Mouse (Mus musculus) Patski (cell line): ENCODE results near the gene Gtf2f1. TPM values are rescaled to one million over a fixed set of nuclear protein-coding genes. Genes with fewer than 3 reads are reported as not detected.

Experiments
- ATAC-seq: fragments of 100-300 bp; one replicate; pipeline ENCODE4 v1.8.0; 2021
- CTCF ChIA-PET: fragments of 350-600 bp; sonication (Branson Sonifier 250); formaldehyde crosslinking; loops from one replicate; lab custom pipeline; 2022; ENCODE audit warnings: inconsistent platforms; lab: Charles Lee
- POLR2A ChIA-PET: fragments of 350-600 bp; sonication (Branson Sonifier 250); formaldehyde crosslinking; loops from one replicate; lab custom pipeline; 2022; ENCODE audit warnings: antibody characterized with exemption, inconsistent platforms; lab: Charles Lee
- DNase-seq: peaks from one replicate; pipeline ENCODE4 v3.0.0-alpha.2; 2011; ENCODE audit warnings: low read depth, low spot score
- H3K27me3 ChIP-seq: fragments of 371-371 bp; one replicate; pipeline ENCODE4 v1.5.1; 2021
- CTCF ChIP-seq: fragments of 100-300 bp; IDR thresholded peaks from one replicate; pipeline ENCODE4 v1.5.1; 2021
- in situ Hi-C: fragments of 300-500 bp; cut with MboI; formaldehyde crosslinking; loops from 3 replicates; pipeline ENCODE4 v1.11.1; 2018; ENCODE audit warnings: low pct_unique_long_range_greater_than_20kb, mixed read lengths
- polyA plus RNA-seq: library from polyadenylated mRNA; unstranded; gene quantifications from one replicate; pipeline ENCODE4 v1.2.3, GENCODE M21; 2021

Gtf2f1 gene
- polyA plus RNA-seq, 1 experiment from 2014 or later, result 104 TPM

GRCm38 (mm10) chr17:56989467-56990114 is 21.5 kb downstream of the Gtf2f1 start:
- no peak for TF ChIP-seq CTCF
- no peaks in the 10 kb centered on the region for H3K27me3 ChIP-seq
- ATAC-seq (peak; percentile 90), DNase-seq (no peak)
- CTCF ChIA-PET, result interaction anchor here (1.0 to 2.4 kb wide), 3 partner anchors 14 to 179 kb away, joined by 3 to 10 read pairs (median 3); no protein-coding TSS in a partner anchor
- POLR2A ChIA-PET, result interaction anchor here (0.5 to 1.4 kb wide), 3 partner anchors 10 to 61 kb away, joined by 3 read pairs; no protein-coding TSS in a partner anchor
- in situ Hi-C loops, result loop anchor here (10.0 kb wide), 1 partner anchor 345 kb away; no protein-coding TSS in a partner anchor

- in situ Hi-C loops, result no loop called here
- ChIA-PET POLR2A (interaction anchor here (0.5 to 0.6 kb wide), 2 partner anchors 22 to 62 kb away, joined by 3 to 4 read pairs; no protein-coding TSS in a partner anchor), CTCF (interaction anchor here (1.0 to 2.4 kb wide), 3 partner anchors 14 to 178 kb away, joined by 3 to 10 read pairs (median 3); no protein-coding TSS in a partner anchor)
Measured at GRCm38 (mm10) chr17:56988921-56989430, 22.1 kb downstream of the Gtf2f1 start.

GRCm38 (mm10) chr17:56988441-56988840 is 22.6 kb downstream of the Gtf2f1 start:
- CTCF ChIA-PET, result no interaction called here
- ATAC-seq (no peak), DNase-seq (no peak)
- H3K27me3 ChIP-seq, result no peaks in the 10 kb centered on the region
- POLR2A ChIA-PET, result interaction anchor here (0.6 kb wide), 1 partner anchor 22 kb away, joined by 4 read pairs; no protein-coding TSS in a partner anchor
- in situ Hi-C loops, result no loop called here
- TF ChIP-seq CTCF, result no peak

More at GRCm38 (mm10) chr17:56988921-56989430, 22.1 kb downstream of the Gtf2f1 start:
- ATAC-seq, result no peak
- H3K27me3 ChIP-seq, result no peaks in the 10 kb centered on the region
- no peak for DNase-seq
- TF ChIP-seq CTCF, result no peak

- in situ Hi-C loops, result no loop called here
- no peaks in the 10 kb centered on the region for H3K27me3 ChIP-seq
- ChIA-PET POLR2A (no interaction called here), CTCF (interaction anchor here (1.4 kb wide), 1 partner anchor 11 kb away, joined by 3 read pairs; no protein-coding TSS in a partner anchor)
- no peak for ATAC-seq
- no peak for TF ChIP-seq CTCF
- no peak for DNase-seq
Measured at GRCm38 (mm10) chr17:56986105-56986805, 24.8 kb downstream of the Gtf2f1 start.

DNA sequence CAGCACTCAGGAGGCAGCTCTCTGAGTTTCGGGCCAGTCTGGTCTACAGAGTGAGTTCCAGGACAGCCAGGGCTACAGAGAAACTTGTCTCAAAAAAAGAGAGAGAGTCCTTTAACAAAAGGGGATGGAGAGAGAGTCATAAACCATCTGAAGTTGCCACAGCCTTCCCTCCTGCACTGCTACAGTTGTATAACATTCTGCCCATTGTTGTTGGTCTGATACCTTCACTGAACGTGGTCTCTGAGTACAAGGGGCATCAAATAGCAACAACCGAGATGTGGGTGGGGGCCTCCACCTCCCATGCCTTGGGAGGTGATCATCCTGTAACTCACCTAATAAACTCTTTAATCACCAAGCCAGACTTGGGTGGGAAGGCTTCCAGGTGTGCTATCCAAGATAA is 25.4 kb downstream of the Gtf2f1 start:
- DNase-seq, result no peak
- in situ Hi-C loops, result no loop called here
- POLR2A ChIA-PET, result no interaction called here
- no peaks in the 10 kb centered on the region for H3K27me3 ChIP-seq
- ATAC-seq, result no peak
- CTCF ChIA-PET, result no interaction called here
- no peak for TF ChIP-seq CTCF

- H3K27me3 ChIP-seq, result no peaks in the 10 kb centered on the region
- in situ Hi-C loops, result no loop called here
- POLR2A ChIA-PET, result no interaction called here
- ATAC-seq (no peak), DNase-seq (no peak)
- no peak for TF ChIP-seq CTCF
- CTCF ChIA-PET, result no interaction called here
Measured at GRCm38 (mm10) chr17:56984886-56985285, 26.2 kb downstream of the Gtf2f1 start.

DNA sequence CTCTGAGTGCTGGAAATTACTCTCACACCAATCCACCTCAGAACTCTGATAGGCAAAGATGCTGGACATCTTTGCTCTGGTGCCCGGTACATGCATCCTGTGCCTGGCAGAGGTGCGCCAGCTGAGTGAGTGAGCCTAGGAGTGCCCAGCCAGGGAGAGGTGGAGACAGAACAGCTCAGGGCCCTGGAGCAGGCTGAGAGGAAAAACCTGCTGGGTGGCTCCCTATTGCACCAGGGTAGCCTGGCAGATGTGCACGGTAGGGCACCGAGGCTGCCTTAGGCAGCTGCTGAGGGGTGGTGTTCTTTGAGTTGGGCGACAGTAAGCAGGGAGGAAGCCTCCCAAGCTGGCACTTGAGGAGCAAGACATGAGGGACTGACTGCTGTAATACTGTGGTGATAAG is 29.1 kb downstream of the Gtf2f1 start, which contains the start of gene Acer1:
TSS of gene Acer1 (minus strand) at position 114 of the 400 bp plus-strand sequence.
- CTCF ChIA-PET, result no interaction called here
- no peak for TF ChIP-seq CTCF
- DNase-seq (no peak), ATAC-seq (no peak)
- in situ Hi-C loops, result no loop called here
- POLR2A ChIA-PET, result no interaction called here
- H3K27me3 ChIP-seq, result no peaks in the 10 kb centered on the region

DNA sequence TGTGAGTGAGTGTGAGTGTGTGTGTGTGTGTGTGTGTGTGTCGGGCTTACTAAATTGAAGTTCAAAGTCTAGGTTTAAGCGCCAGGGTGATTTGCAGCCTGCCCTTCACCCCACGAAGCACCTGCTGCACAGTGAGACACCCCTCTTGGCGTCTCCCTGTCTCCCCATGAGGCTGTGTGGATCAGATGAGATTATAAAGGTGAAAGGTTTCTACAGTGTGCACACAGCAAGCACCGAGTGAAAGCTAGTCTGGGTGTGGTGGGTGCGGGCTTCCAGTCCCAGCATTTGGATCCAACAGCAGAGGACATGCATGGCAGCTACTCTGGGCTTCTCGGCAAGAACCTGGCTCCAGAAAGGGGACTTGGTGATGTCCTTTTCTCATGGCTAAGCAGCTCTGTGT is 30.0 kb downstream of the Gtf2f1 start:
- in situ Hi-C loops, result no loop called here
- no peak for TF ChIP-seq CTCF
- ChIA-PET CTCF (no interaction called here), POLR2A (no interaction called here)
- no peaks in the 10 kb centered on the region for H3K27me3 ChIP-seq
- ATAC-seq, result no peak
- no peak for DNase-seq

- ChIA-PET POLR2A (interaction anchor here (0.9 kb wide), 1 partner anchor 11 kb away, joined by 3 read pairs; the partner anchor contains the start of gene Clpp), CTCF (no interaction called here)
- TF ChIP-seq CTCF, result no peak
- in situ Hi-C loops, result no loop called here
- H3K27me3 ChIP-seq, result no peaks in the 10 kb centered on the region
- no peak for DNase-seq
- no peak for ATAC-seq
Measured at GRCm38 (mm10) chr17:56979524-56979923, 31.6 kb downstream of the Gtf2f1 start.

- CTCF ChIA-PET, result no interaction called here
Measured at GRCm38 (mm10) chr17:56976531-56977390, 34.3 kb downstream of the Gtf2f1 start.

More at GRCm38 (mm10) chr17:56976531-56977390, 34.3 kb downstream of the Gtf2f1 start:
- POLR2A ChIA-PET, result no interaction called here
- in situ Hi-C loops, result no loop called here
- no peak for TF ChIP-seq CTCF
- no peak for DNase-seq
- no peak for ATAC-seq
- H3K27me3 ChIP-seq, result peaks cover 2% of the 10 kb centered on the region
